Mouse (Mus musculus): ENCODE measurements around the gene Pkhd1. TPM values are rescaled to one million over a fixed set of nuclear protein-coding genes. Genes with fewer than 3 reads are reported as not detected.
"Not testable (repeated sequence)": the region's sequence is repeated elsewhere in the genome, so short reads cannot be mapped to it uniquely, and the experiment has no call there.

The Pkhd1 gene
- polyA plus RNA-seq, 1 experiment from 2014 or later: not detected

DNA sequence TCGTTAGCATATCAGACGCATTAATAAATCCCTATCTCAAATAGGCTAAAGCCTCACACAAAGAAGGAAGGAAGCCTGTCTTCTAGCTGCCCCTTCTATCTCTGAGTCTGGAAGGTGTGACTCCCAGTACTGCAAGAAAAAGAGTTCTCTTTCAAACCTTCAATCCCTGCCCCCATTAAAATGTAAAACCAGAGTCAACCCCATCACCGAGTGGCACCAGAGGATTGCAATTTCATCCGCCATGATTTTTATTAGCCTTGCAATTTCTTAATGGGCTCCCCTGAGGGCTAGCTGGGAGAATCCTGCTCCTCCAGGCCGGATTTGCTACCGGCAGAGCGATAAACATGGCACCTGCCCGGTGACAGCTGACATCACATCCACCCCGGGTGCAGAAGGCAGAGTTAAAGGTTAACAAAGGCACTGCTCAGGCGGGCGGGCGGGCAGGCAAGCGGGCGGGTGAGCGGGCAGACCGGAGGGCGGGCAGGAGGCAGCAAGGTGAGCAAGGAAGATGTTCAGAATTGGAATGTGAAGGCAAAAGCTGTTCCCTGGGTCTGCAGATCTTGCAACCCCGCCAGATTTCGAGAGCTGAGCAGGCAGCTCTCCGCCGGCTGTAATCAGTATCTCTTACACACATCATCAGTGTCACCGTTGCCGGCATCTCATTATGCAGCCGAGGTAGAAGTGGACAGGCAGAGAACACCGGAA lies 140.2 kb downstream of the Pkhd1 start:
- ATAC-seq (replicated peaks; ENCODE audit: insufficient number of reproducible peaks, low FRiP score, low TSS enrichment): peak; percentile 14; the same call in 1 of the 2 replicates
- WGBS (ENCODE audit: insufficient replicate concordance): 5% methylated on average over 25 of the region's 25 CpGs
- peak overlapping the region; percentile 11; the same call in 1 of the 2 replicates for H3K9ac ChIP-seq (ENCODE audit: low read depth, low read length)
- H3K4me2 ChIP-seq: peak overlapping the region; percentile 68
- H3K27me3 ChIP-seq (ENCODE audit: control insufficient read depth, insufficient read depth, low read length): peaks cover 4% of the 10 kb centered on the region; the same call in 1 of the 2 replicates
- H3K4me3 ChIP-seq (ENCODE audit: low read depth, low read length): peak overlapping the region; percentile 37
- no peaks in the 10 kb centered on the region for H3K9me3 ChIP-seq (replicated peaks; ENCODE audit: control insufficient read depth, low read length)
- no peaks in the 10 kb centered on the region for H3K36me3 ChIP-seq (ENCODE audit: control insufficient read depth, insufficient read depth, low read length)
- H3K27ac ChIP-seq (ENCODE audit: low read depth, low read length): no peak overlapping the region
- H3K4me1 ChIP-seq (ENCODE audit: control insufficient read depth, insufficient read depth, low read length): no peaks in the 10 kb centered on the region

DNA sequence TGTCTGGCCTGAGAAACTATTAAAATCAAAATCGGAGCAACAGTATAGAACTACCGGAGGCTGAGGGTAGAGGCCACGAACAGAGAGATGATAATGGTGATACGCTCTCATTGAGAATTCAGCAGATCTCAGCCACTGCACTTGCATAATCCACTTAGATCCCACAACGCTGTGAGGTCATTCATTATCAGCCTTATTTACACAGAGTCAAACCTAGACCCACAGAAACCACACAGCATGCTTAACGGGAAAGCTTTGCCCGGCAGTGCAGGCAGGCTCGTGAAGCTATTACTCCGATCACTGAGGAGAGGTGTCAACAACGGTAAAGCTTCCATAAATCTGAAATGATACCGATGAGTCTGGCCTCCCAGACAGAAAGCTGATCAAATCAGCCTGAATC lies 147.1 kb downstream of the Pkhd1 start:
- Histone ChIP-seq H3K27ac (ENCODE audit: low read depth, low read length) (no peak overlapping the region), H3K9ac (ENCODE audit: low read depth, low read length) (no peak overlapping the region), H3K36me3 (ENCODE audit: control insufficient read depth, insufficient read depth, low read length) (no peaks in the 10 kb centered on the region), H3K4me3 (ENCODE audit: low read depth, low read length) (no peak overlapping the region), H3K9me3 (replicated peaks; ENCODE audit: control insufficient read depth, low read length) (no peaks in the 10 kb centered on the region), H3K27me3 (ENCODE audit: control insufficient read depth, insufficient read depth, low read length) (no peaks in the 10 kb centered on the region), H3K4me2 (no peak overlapping the region), H3K4me1 (ENCODE audit: control insufficient read depth, insufficient read depth, low read length) (no peaks in the 10 kb centered on the region)
- 70% methylated on average over 11 of the region's 11 CpGs for WGBS (ENCODE audit: insufficient replicate concordance)
- no peak for ATAC-seq (replicated peaks; ENCODE audit: insufficient number of reproducible peaks, low FRiP score, low TSS enrichment)

DNA sequence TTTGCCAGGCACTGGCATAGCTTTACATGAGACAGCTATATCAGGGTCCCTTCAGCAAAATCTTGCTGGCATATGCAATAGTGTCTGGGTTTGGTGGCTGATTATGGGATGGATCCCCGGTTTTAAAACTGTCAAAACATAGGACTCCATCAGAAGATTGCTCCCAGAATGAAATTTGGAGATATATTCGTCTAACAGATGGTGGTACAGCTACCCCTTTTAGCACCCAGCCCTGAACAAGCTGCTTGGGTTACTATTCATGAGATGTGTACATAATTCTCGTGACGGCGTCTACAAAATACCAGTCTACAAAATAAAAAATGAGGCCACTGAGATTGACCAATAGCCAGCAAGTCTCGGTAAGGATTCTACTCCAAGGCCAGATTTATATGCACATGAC lies 147.5 kb downstream of the Pkhd1 start:
- Histone ChIP-seq H3K27ac (ENCODE audit: low read depth, low read length) (no peak overlapping the region), H3K4me3 (ENCODE audit: low read depth, low read length) (no peak overlapping the region), H3K9ac (ENCODE audit: low read depth, low read length) (no peak overlapping the region), H3K36me3 (ENCODE audit: control insufficient read depth, insufficient read depth, low read length) (no peaks in the 10 kb centered on the region), H3K4me2 (no peak overlapping the region), H3K9me3 (replicated peaks; ENCODE audit: control insufficient read depth, low read length) (no peaks in the 10 kb centered on the region), H3K27me3 (ENCODE audit: control insufficient read depth, insufficient read depth, low read length) (no peaks in the 10 kb centered on the region), H3K4me1 (ENCODE audit: control insufficient read depth, insufficient read depth, low read length) (no peaks in the 10 kb centered on the region)
- no peak for ATAC-seq (replicated peaks; ENCODE audit: insufficient number of reproducible peaks, low FRiP score, low TSS enrichment)
- WGBS (ENCODE audit: insufficient replicate concordance): 75% methylated on average over 6 of the region's 6 CpGs

DNA sequence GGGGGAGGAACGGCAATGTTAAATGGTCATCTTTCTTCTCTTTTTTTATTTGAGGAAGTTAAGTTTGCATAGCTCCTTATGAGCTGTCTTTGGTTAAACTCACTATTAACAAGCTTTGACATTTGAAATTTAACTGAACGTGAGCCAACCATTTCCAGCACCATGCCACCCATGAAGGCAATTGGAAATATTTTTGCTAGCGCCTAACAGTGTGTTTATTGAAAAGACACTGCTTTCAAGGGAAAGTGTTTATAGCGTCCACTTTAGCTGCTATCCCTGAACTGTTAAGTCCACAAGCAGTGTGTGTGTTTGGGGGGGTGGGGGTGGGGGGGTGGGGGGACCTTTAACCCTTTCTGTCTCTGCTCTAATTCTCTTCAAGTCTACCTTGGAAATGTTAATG lies 151.4 kb downstream of the Pkhd1 start:
- no peak for ATAC-seq (replicated peaks; ENCODE audit: insufficient number of reproducible peaks, low FRiP score, low TSS enrichment)
- Histone ChIP-seq H3K4me1 (ENCODE audit: control insufficient read depth, insufficient read depth, low read length) (no peaks in the 10 kb centered on the region), H3K27me3 (ENCODE audit: control insufficient read depth, insufficient read depth, low read length) (no peaks in the 10 kb centered on the region), H3K4me2 (no peak overlapping the region), H3K4me3 (ENCODE audit: low read depth, low read length) (no peak overlapping the region), H3K36me3 (ENCODE audit: control insufficient read depth, insufficient read depth, low read length) (no peaks in the 10 kb centered on the region), H3K9me3 (replicated peaks; ENCODE audit: control insufficient read depth, low read length) (no peaks in the 10 kb centered on the region), H3K27ac (ENCODE audit: low read depth, low read length) (no peak overlapping the region), H3K9ac (ENCODE audit: low read depth, low read length) (no peak overlapping the region)
- 47% methylated on average over 4 of the region's 4 CpGs for WGBS (ENCODE audit: insufficient replicate concordance)

DNA sequence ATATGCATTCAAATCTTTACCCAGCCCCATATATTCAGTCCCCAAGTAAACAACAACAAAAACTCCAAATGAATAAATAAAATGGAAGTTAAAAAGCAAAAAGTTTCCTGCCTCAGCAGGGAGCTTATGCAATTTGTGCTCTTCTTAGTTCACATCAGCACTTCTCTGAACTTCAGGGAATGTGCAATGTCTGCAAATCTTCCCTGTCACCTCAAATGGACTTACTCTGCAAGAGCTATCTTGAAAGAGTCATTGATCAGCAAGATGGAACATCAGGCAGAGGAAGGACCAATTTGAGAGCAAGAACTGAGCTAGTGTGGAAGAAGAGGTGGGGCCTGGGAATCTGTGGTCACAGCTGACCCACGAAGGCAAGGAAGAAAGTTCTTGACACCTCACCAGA lies 163.2 kb downstream of the Pkhd1 start:
- no peak overlapping the region for H3K4me2 ChIP-seq
- 57% methylated on average over 1 of the region's 1 CpGs for WGBS (ENCODE audit: insufficient replicate concordance)
- no peak overlapping the region for H3K9ac ChIP-seq (ENCODE audit: low read depth, low read length)

DNA sequence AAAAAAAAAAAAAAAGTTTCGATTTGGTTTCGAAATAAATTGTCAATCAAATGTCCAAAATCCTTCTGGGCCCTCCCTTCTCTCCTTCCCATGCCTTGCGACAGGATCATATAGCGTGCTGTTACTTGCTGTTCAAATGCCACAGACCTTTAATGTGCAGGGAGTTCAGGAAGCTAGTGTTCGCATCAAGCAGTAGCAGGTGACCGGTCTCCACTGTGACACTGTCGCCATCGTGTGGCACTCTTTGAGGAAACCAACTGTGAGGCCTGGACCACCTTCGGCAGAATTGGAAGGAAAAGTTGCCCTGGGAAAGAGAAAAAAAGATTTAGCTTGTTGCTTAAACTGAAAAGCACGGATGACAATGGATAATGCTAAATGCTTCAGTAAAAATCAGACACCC lies 167.8 kb downstream of the Pkhd1 start:
- no peaks in the 10 kb centered on the region for H3K9me3 ChIP-seq (replicated peaks; ENCODE audit: control insufficient read depth, low read length)
- H3K4me2 ChIP-seq: no peak overlapping the region
- no peak for ATAC-seq (replicated peaks; ENCODE audit: insufficient number of reproducible peaks, low FRiP score, low TSS enrichment)
- 33% methylated on average over 10 of the region's 10 CpGs for WGBS (ENCODE audit: insufficient replicate concordance)
- no peak overlapping the region for H3K4me3 ChIP-seq (ENCODE audit: low read depth, low read length)
- no peak overlapping the region for H3K27ac ChIP-seq (ENCODE audit: low read depth, low read length)
- no peak overlapping the region for H3K9ac ChIP-seq (ENCODE audit: low read depth, low read length)
- no peaks in the 10 kb centered on the region for H3K4me1 ChIP-seq (ENCODE audit: control insufficient read depth, insufficient read depth, low read length)
- H3K36me3 ChIP-seq (ENCODE audit: control insufficient read depth, insufficient read depth, low read length): no peaks in the 10 kb centered on the region
- H3K27me3 ChIP-seq (ENCODE audit: control insufficient read depth, insufficient read depth, low read length): no peaks in the 10 kb centered on the region

More for the DNA sequence above, 163.2 kb downstream of the Pkhd1 start:
- no peaks in the 10 kb centered on the region for H3K36me3 ChIP-seq (ENCODE audit: control insufficient read depth, insufficient read depth, low read length)
- ATAC-seq (replicated peaks; ENCODE audit: insufficient number of reproducible peaks, low FRiP score, low TSS enrichment): no peak
- H3K4me3 ChIP-seq (ENCODE audit: low read depth, low read length): no peak overlapping the region
- no peak overlapping the region for H3K27ac ChIP-seq (ENCODE audit: low read depth, low read length)
- H3K9me3 ChIP-seq (replicated peaks; ENCODE audit: control insufficient read depth, low read length): no peaks in the 10 kb centered on the region
- no peaks in the 10 kb centered on the region for H3K4me1 ChIP-seq (ENCODE audit: control insufficient read depth, insufficient read depth, low read length)
- H3K27me3 ChIP-seq (ENCODE audit: control insufficient read depth, insufficient read depth, low read length): no peaks in the 10 kb centered on the region

DNA sequence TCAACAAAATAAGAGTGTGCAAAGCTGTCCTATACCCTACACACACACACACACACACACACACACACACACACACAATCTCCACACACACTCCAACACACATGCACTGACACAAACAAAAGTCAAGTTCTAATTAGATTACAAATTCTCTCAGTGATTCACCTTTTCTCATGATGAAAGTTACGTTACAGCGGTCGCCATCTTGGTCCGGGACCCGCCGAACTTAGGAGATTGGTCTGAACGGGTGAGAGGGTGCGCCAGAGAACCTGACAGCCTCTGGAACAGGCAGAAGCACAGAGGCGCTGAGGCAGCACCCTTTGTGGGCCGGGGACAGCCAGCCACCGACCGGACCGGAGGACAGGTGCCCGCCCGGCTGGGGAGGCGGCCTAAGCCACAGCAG lies 185.8 kb downstream of the Pkhd1 start:
- H3K27me3 ChIP-seq (ENCODE audit: control insufficient read depth, insufficient read depth, low read length); H3K9me3 ChIP-seq (replicated peaks; ENCODE audit: control insufficient read depth, low read length); H3K9ac ChIP-seq (ENCODE audit: low read depth, low read length); H3K27ac ChIP-seq (ENCODE audit: low read depth, low read length); H3K4me3 ChIP-seq (ENCODE audit: low read depth, low read length); H3K4me1 ChIP-seq (ENCODE audit: control insufficient read depth, insufficient read depth, low read length); H3K36me3 ChIP-seq (ENCODE audit: control insufficient read depth, insufficient read depth, low read length); ATAC-seq (replicated peaks; ENCODE audit: insufficient number of reproducible peaks, low FRiP score, low TSS enrichment); H3K4me2 ChIP-seq: not testable (repeated sequence)
- WGBS (ENCODE audit: insufficient replicate concordance): 85% methylated on average over 16 of the region's 16 CpGs

DNA sequence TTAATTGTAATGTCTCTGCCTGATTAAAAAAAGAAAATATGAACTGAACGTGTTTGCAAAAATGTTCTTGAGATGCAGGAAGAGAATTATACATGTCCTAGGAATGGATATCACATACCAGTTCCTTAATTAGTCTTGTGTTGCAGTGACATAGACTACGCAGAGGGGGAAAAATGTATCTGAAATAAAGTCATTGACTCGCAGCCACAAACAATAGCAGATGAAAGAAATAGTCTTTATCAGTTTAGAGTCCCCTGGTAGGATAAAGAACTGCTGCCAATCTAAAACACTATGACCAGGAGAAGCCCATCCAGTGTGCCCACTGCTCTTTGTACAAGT lies 188.8 kb downstream of the Pkhd1 start:
- Histone ChIP-seq H3K4me2 (no peak overlapping the region), H3K9me3 (replicated peaks; ENCODE audit: control insufficient read depth, low read length) (no peaks in the 10 kb centered on the region), H3K4me1 (ENCODE audit: control insufficient read depth, insufficient read depth, low read length) (no peaks in the 10 kb centered on the region), H3K9ac (ENCODE audit: low read depth, low read length) (no peak overlapping the region), H3K27me3 (ENCODE audit: control insufficient read depth, insufficient read depth, low read length) (no peaks in the 10 kb centered on the region), H3K4me3 (ENCODE audit: low read depth, low read length) (no peak overlapping the region), H3K27ac (ENCODE audit: low read depth, low read length) (no peak overlapping the region), H3K36me3 (ENCODE audit: control insufficient read depth, insufficient read depth, low read length) (no peaks in the 10 kb centered on the region)
- ATAC-seq (replicated peaks; ENCODE audit: insufficient number of reproducible peaks, low FRiP score, low TSS enrichment): no peak
- 83% methylated on average over 3 of the region's 3 CpGs for WGBS (ENCODE audit: insufficient replicate concordance)

DNA sequence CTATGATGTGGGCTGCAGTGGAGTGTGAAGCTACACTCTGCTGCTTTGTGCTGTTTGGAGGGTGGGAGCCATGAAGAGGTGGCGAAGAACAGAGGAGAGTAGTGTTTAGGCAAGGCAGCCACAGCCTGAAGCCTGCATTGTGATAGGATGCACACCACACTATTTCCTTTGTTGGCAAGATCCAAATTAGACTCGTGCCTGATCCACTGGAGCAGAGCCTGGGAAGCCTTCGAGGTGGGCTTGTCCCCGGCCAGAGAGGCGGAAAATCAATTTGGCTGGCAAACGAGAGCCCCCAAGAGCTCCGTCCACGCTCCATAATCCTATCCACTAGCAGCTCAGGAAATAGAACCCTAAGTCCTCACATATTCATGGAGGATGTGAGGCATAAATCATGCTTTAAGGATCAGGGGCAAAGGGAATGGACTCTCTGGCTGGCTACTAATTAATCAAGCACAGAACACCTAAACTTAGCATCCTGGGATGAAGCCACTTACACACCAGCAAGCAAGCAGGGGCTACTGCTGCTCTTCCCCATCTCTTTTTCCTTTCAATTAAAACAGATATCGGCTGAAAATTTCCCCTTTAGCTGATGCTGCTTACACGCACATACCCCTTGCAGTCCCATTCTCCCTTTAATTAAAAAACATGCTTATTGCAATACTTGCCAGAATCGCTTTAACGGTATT lies 189.4 kb downstream of the Pkhd1 start:
- Histone ChIP-seq H3K27ac (ENCODE audit: low read depth, low read length) (no peak overlapping the region), H3K4me3 (ENCODE audit: low read depth, low read length) (no peak overlapping the region), H3K9me3 (replicated peaks; ENCODE audit: control insufficient read depth, low read length) (no peaks in the 10 kb centered on the region), H3K36me3 (ENCODE audit: control insufficient read depth, insufficient read depth, low read length) (no peaks in the 10 kb centered on the region), H3K4me2 (no peak overlapping the region), H3K4me1 (ENCODE audit: control insufficient read depth, insufficient read depth, low read length) (no peaks in the 10 kb centered on the region), H3K27me3 (ENCODE audit: control insufficient read depth, insufficient read depth, low read length) (no peaks in the 10 kb centered on the region), H3K9ac (ENCODE audit: low read depth, low read length) (no peak overlapping the region)
- 73% methylated on average over 12 of the region's 12 CpGs for WGBS (ENCODE audit: insufficient replicate concordance)
- no peak for ATAC-seq (replicated peaks; ENCODE audit: insufficient number of reproducible peaks, low FRiP score, low TSS enrichment)

Data from heart, embryonic 11.5 days (tissue).